Mouse (Mus musculus) gastrocnemius, postnatal 14 days (tissue): ENCODE data around the gene Ptpn12. TPM values are rescaled to one million over a fixed set of nuclear protein-coding genes. Genes with fewer than 3 reads are reported as not detected.
"Not testable (repeated sequence)": the region's sequence is repeated elsewhere in the genome, so short reads cannot be mapped to it uniquely, and the experiment has no call there.

ENCODE experiments used
- DNase-seq: peaks from one replicate; pipeline ENCODE4 v3.0.0; 2021; ENCODE audit warnings: mixed read lengths
- intact Hi-C: fragments of 180-260 bp; cut with DNase I; formaldehyde crosslinking; loops from one replicate; pipeline ENCODE4 v1.15.1; 2025; ENCODE audit warnings: low total_unique reads
- total RNA-seq, 2 experiments: library from RNA; stranded (reverse); gene quantifications; 2 replicates each; pipeline ENCODE4 v1.2.3; 2021

The Ptpn12 gene
- total RNA-seq, 2 experiments from 2014 or later: 19.6 to 21.2 TPM

GRCm38 (mm10) chr5:20960927-20961326 is 94.8 kb downstream of the Ptpn12 start:
- intact Hi-C loops: loop anchor here (10.0 kb wide), 1 partner anchor 46 kb away; no protein-coding TSS in a partner anchor
- DNase-seq: no peak

- intact Hi-C loops: no loop called here
- DNase-seq: no peak
Measured at GRCm38 (mm10) chr5:20956298-20956697, 99.4 kb downstream of the Ptpn12 start, which contains the start of gene Rsbn1l. TSS of gene Rsbn1l (minus strand) at chr5:20956398.

GRCm38 (mm10) chr5:20955114-20955835 is 100.4 kb downstream of the Ptpn12 start:
- intact Hi-C loops: no loop called here
- no peak for DNase-seq

GRCm38 (mm10) chr5:20952337-20952925 is 103.3 kb downstream of the Ptpn12 start:
- no peak for DNase-seq
- intact Hi-C loops: no loop called here

- intact Hi-C loops: no loop called here
- DNase-seq: peak; percentile 95
Measured at GRCm38 (mm10) chr5:20951666-20952281, 103.9 kb downstream of the Ptpn12 start.

GRCm38 (mm10) chr5:20950855-20951650 is 104.7 kb downstream of the Ptpn12 start:
- peak; percentile 59 for DNase-seq
- intact Hi-C loops: no loop called here

GRCm38 (mm10) chr5:20950516-20950854 is 105.2 kb downstream of the Ptpn12 start:
- no peak for DNase-seq
- intact Hi-C loops: no loop called here

GRCm38 (mm10) chr5:20950093-20950492 is 105.6 kb downstream of the Ptpn12 start:
- DNase-seq: no peak
- intact Hi-C loops: no loop called here

GRCm38 (mm10) chr5:20946906-20947305 is 108.8 kb downstream of the Ptpn12 start:
- intact Hi-C loops: no loop called here
- no peak for DNase-seq

GRCm38 (mm10) chr5:20944961-20945748 is 110.6 kb downstream of the Ptpn12 start:
- intact Hi-C loops: no loop called here
- no peak for DNase-seq

- DNase-seq, intact Hi-C loops: not testable (repeated sequence)
Measured at GRCm38 (mm10) chr5:20943791-20944190, 111.9 kb downstream of the Ptpn12 start.

- no peak for DNase-seq
- intact Hi-C loops: no loop called here
Measured at GRCm38 (mm10) chr5:20942523-20942922, 113.2 kb downstream of the Ptpn12 start.

GRCm38 (mm10) chr5:20941205-20941604 is 114.5 kb downstream of the Ptpn12 start:
- peak; percentile 26 for DNase-seq
- intact Hi-C loops: no loop called here

GRCm38 (mm10) chr5:20940696-20941095 is 115.0 kb downstream of the Ptpn12 start:
- DNase-seq: no peak
- intact Hi-C loops: no loop called here

GRCm38 (mm10) chr5:20940040-20940571 is 115.6 kb downstream of the Ptpn12 start:
- DNase-seq: no peak
- intact Hi-C loops: no loop called here

GRCm38 (mm10) chr5:20938523-20938922 is 117.2 kb downstream of the Ptpn12 start:
- DNase-seq: no peak
- intact Hi-C loops: no loop called here
